Mouse (Mus musculus): ENCODE data around the gene Cdk1.

- TF ChIP-seq GATA1 (IDR thresholded peaks at IDR 0.05; ENCODE audit: borderline replicate concordance, low read length) (no peak), FLI1 (IDR thresholded peaks at IDR 0.05; ENCODE audit: low read length) (no peak)
Observed at GRCm38 (mm10) chr10:69286939-69287338, 65.8 kb downstream of the Cdk1 start.

Measured in megakaryocyte, embryonic 14.5 days (primary cell).